Mouse (Mus musculus) limb, embryonic 15.5 days (tissue): ENCODE results near the gene Lmo4. TPM values are rescaled to one million over a fixed set of nuclear protein-coding genes. Genes with fewer than 3 reads are reported as not detected.
A peak's percentile ranks its signal among the peaks of the same experiment; 100 is the strongest.

Source experiments
- ATAC-seq: fragments of 200-750 bp; cut with Nextera tagmentation; 2 replicates; pipeline ENCODE4 v1.8.0; 2017; ENCODE audit warnings: low read depth, moderate TSS enrichment; ENCODE audit not compliant: insufficient number of reproducible peaks, low FRiP score, low TSS enrichment
- H3K27ac ChIP-seq: fragments of 300-500 bp; sonication (generic); 2 replicates; pipeline ENCODE4 v1.5.1; 2015; ENCODE audit warnings: moderate library complexity, mild to moderate bottlenecking, inconsistent platforms
- H3K27me3 ChIP-seq: fragments of 300-500 bp; sonication (generic); 2 replicates; pipeline ENCODE4 v1.6.1; 2015; ENCODE audit warnings: inconsistent platforms
- H3K36me3 ChIP-seq: fragments of 300-500 bp; sonication (generic); 2 replicates; pipeline ENCODE4 v1.6.1; 2015; ENCODE audit warnings: inconsistent platforms
- H3K4me1 ChIP-seq: fragments of 300-500 bp; sonication (generic); 2 replicates; pipeline ENCODE4 v1.6.1; 2015; ENCODE audit warnings: inconsistent platforms
- H3K4me2 ChIP-seq: fragments of 300-500 bp; sonication (generic); 2 replicates; pipeline ENCODE4 v1.6.1; 2015; ENCODE audit warnings: mild to moderate bottlenecking, inconsistent platforms
- H3K4me3 ChIP-seq: fragments of 300-500 bp; sonication (generic); 2 replicates; pipeline ENCODE4 v1.5.1; 2015; ENCODE audit warnings: mild to moderate bottlenecking, inconsistent platforms
- H3K9ac ChIP-seq: fragments of 300-500 bp; sonication (generic); 2 replicates; pipeline ENCODE4 v1.6.1; 2015; ENCODE audit warnings: inconsistent platforms
- H3K9me3 ChIP-seq: fragments of 300-500 bp; sonication (generic); 2 replicates; pipeline ENCODE4 v1.6.1; 2016; ENCODE audit warnings: inconsistent platforms
- WGBS: fragments of 180-500 bp; shearing (Covaris S2); methylation state at CpG from one replicate; pipeline ENCODE4 v1.1.7; 2015; 5-methylcytosine and 5-hydroxymethylcytosine counted together
- polyA plus RNA-seq: library from polyadenylated mRNA; unstranded; fragments of >200 nt; fragmentation: Nextera tagmentation; extraction: Ambion mirVana; gene quantifications from 2 replicates; pipeline ENCODE4 v1.2.1, GENCODE M21; 2015

Lmo4 gene
- polyA plus RNA-seq, 1 experiment from 2014 or later, result 97.7 TPM

- Histone ChIP-seq H3K9ac (no peak overlapping the region), H3K4me2 (no peak overlapping the region), H3K27ac (no peak overlapping the region), H3K4me1 (peaks cover 9% of the 10 kb centered on the region; the same call in 1 of the 2 replicates), H3K36me3 (no peaks in the 10 kb centered on the region), H3K9me3 (no peaks in the 10 kb centered on the region), H3K4me3 (no peak overlapping the region), H3K27me3 (no peaks in the 10 kb centered on the region)
- ATAC-seq, result no peak
- 72% methylated on average over 9 of the region's 9 CpGs for WGBS
Observed at GRCm38 (mm10) chr3:144225456-144226240, 20.6 kb upstream of the Lmo4 start.

GRCm38 (mm10) chr3:144224594-144224993, 19.6 kb upstream of the Lmo4 start:
- no peak for ATAC-seq
- Histone ChIP-seq H3K4me1 (peaks cover 9% of the 10 kb centered on the region; the same call in 1 of the 2 replicates), H3K9ac (no peak overlapping the region), H3K27me3 (no peaks in the 10 kb centered on the region), H3K4me2 (no peak overlapping the region), H3K4me3 (no peak overlapping the region), H3K9me3 (no peaks in the 10 kb centered on the region), H3K27ac (no peak overlapping the region), H3K36me3 (no peaks in the 10 kb centered on the region)
- 47% methylated on average over 7 of the region's 7 CpGs for WGBS

- peak overlapping the region; percentile 15; the same call in 1 of the 2 replicates for H3K4me3 ChIP-seq
- H3K4me1 ChIP-seq, result peaks cover 9% of the 10 kb centered on the region; the same call in 1 of the 2 replicates
- peak overlapping the region; percentile 22; the same call in 1 of the 2 replicates for H3K4me2 ChIP-seq
- no peak overlapping the region for H3K27ac ChIP-seq
- ATAC-seq, result no peak
- 33% methylated on average over 20 of the region's 20 CpGs for WGBS
- no peaks in the 10 kb centered on the region for H3K27me3 ChIP-seq
- no peaks in the 10 kb centered on the region for H3K36me3 ChIP-seq
- H3K9me3 ChIP-seq, result no peaks in the 10 kb centered on the region
- no peak overlapping the region for H3K9ac ChIP-seq
Observed at GRCm38 (mm10) chr3:144223377-144224105, 18.5 kb upstream of the Lmo4 start.

- Histone ChIP-seq H3K27me3 (no peaks in the 10 kb centered on the region), H3K36me3 (no peaks in the 10 kb centered on the region), H3K4me3 (no peak overlapping the region), H3K27ac (no peak overlapping the region), H3K4me1 (peaks cover 9% of the 10 kb centered on the region; the same call in 1 of the 2 replicates), H3K4me2 (no peak overlapping the region), H3K9ac (no peak overlapping the region), H3K9me3 (no peaks in the 10 kb centered on the region)
- ATAC-seq, result no peak
- 74% methylated on average over 9 of the region's 9 CpGs for WGBS
Observed at GRCm38 (mm10) chr3:144222381-144222780, 17.4 kb upstream of the Lmo4 start.

GRCm38 (mm10) chr3:144207498-144207897, 2.5 kb upstream of the Lmo4 start:
- Histone ChIP-seq H3K27ac (no peak overlapping the region), H3K4me2 (no peak overlapping the region), H3K9ac (no peak overlapping the region), H3K4me1 (peaks cover 9% of the 10 kb centered on the region), H3K4me3 (no peak overlapping the region), H3K9me3 (no peaks in the 10 kb centered on the region), H3K27me3 (no peaks in the 10 kb centered on the region), H3K36me3 (no peaks in the 10 kb centered on the region)
- WGBS, result 44% methylated on average over 5 of the region's 5 CpGs
- ATAC-seq, result no peak

- Histone ChIP-seq H3K27ac (no peak overlapping the region), H3K36me3 (no peaks in the 10 kb centered on the region), H3K4me1 (peaks cover 9% of the 10 kb centered on the region), H3K4me2 (no peak overlapping the region), H3K4me3 (no peak overlapping the region), H3K27me3 (no peaks in the 10 kb centered on the region), H3K9me3 (no peaks in the 10 kb centered on the region), H3K9ac (no peak overlapping the region)
- no peak for ATAC-seq
- 83% methylated on average over 1 of the region's 1 CpGs for WGBS
Observed at GRCm38 (mm10) chr3:144206942-144207341, 1.9 kb upstream of the Lmo4 start.

- Histone ChIP-seq H3K9me3 (no peaks in the 10 kb centered on the region), H3K27ac (peak overlapping the region; percentile 99), H3K9ac (no peak overlapping the region), H3K4me1 (peaks cover 16% of the 10 kb centered on the region), H3K4me2 (peak overlapping the region; percentile 91), H3K36me3 (no peaks in the 10 kb centered on the region), H3K27me3 (no peaks in the 10 kb centered on the region), H3K4me3 (peak overlapping the region; percentile 79)
- WGBS, result 13% methylated on average over 3 of the region's 3 CpGs
- ATAC-seq, result no peak
Observed at GRCm38 (mm10) chr3:144206261-144206660, 1.2 kb upstream of the Lmo4 start.

- Histone ChIP-seq H3K4me2 (peak overlapping the region; percentile 91), H3K27ac (peak overlapping the region; percentile 99), H3K36me3 (no peaks in the 10 kb centered on the region), H3K27me3 (no peaks in the 10 kb centered on the region), H3K4me1 (peaks cover 22% of the 10 kb centered on the region), H3K4me3 (peak overlapping the region; percentile 79), H3K9me3 (no peaks in the 10 kb centered on the region), H3K9ac (peak overlapping the region; percentile 93)
- ATAC-seq, result peak; percentile 92
- WGBS, result under 1% methylated on average over 69 of the region's 69 CpGs
Observed at GRCm38 (mm10) chr3:144205351-144206153, 532 bp upstream of the Lmo4 start.

GRCm38 (mm10) chr3:144203988-144204412, 1.0 kb downstream of the Lmo4 start:
- H3K4me3 ChIP-seq, result peak overlapping the region; percentile 79
- peaks cover 3% of the 10 kb centered on the region; the same call in 1 of the 2 replicates for H3K36me3 ChIP-seq
- ATAC-seq, result no peak
- peak overlapping the region; percentile 99 for H3K27ac ChIP-seq
- H3K27me3 ChIP-seq, result no peaks in the 10 kb centered on the region
- peaks cover 31% of the 10 kb centered on the region for H3K4me1 ChIP-seq
- peak overlapping the region; percentile 91 for H3K4me2 ChIP-seq
- under 1% methylated on average over 5 of the region's 5 CpGs for WGBS
- no peaks in the 10 kb centered on the region for H3K9me3 ChIP-seq
- peak overlapping the region; percentile 93 for H3K9ac ChIP-seq

GRCm38 (mm10) chr3:144203259-144203987, 1.6 kb downstream of the Lmo4 start:
- Histone ChIP-seq H3K9me3 (no peaks in the 10 kb centered on the region), H3K4me3 (peak overlapping the region; percentile 79), H3K27ac (peak overlapping the region; percentile 99), H3K9ac (peak overlapping the region; percentile 93), H3K4me2 (peak overlapping the region; percentile 91), H3K36me3 (peaks cover 3% of the 10 kb centered on the region; the same call in 1 of the 2 replicates), H3K4me1 (peaks cover 35% of the 10 kb centered on the region), H3K27me3 (no peaks in the 10 kb centered on the region)
- WGBS, result under 1% methylated on average over 15 of the region's 15 CpGs
- no peak for ATAC-seq
